Mouse (Mus musculus) midbrain, embryonic 13.5 days (tissue): Measurements from ENCODE around the gene Dgkg. TPM values are rescaled to one million over a fixed set of nuclear protein-coding genes. Genes with fewer than 3 reads are reported as not detected.

ENCODE experiments used
- ATAC-seq: fragments of 200-750 bp; cut with Nextera tagmentation; 2 replicates; pipeline ENCODE4 v1.8.0; 2017; ENCODE audit warnings: mild to moderate bottlenecking, moderate TSS enrichment, moderate library complexity
- H3K27ac ChIP-seq: fragments of 300-500 bp; sonication (generic); 2 replicates; pipeline ENCODE4 v1.5.1; 2015; ENCODE audit warnings: inconsistent platforms, mild to moderate bottlenecking, moderate library complexity
- H3K27me3 ChIP-seq: fragments of 300-500 bp; sonication (generic); 2 replicates; pipeline ENCODE4 v1.6.1; 2015; ENCODE audit warnings: mild to moderate bottlenecking, inconsistent platforms
- H3K36me3 ChIP-seq: fragments of 300-500 bp; sonication (generic); 2 replicates; pipeline ENCODE4 v1.6.1; 2015; ENCODE audit warnings: mild to moderate bottlenecking, inconsistent platforms
- H3K4me1 ChIP-seq: fragments of 300-500 bp; sonication (generic); replicated peaks from 2 replicates; pipeline ENCODE4 v1.6.1; 2015; ENCODE audit warnings: inconsistent platforms
- H3K4me2 ChIP-seq: fragments of 300-500 bp; sonication (generic); replicated peaks from 2 replicates; pipeline ENCODE4 v1.6.1; 2015; ENCODE audit warnings: moderate library complexity, mild to moderate bottlenecking, inconsistent platforms
- H3K4me3 ChIP-seq: fragments of 300-500 bp; sonication (generic); replicated peaks from 2 replicates; pipeline ENCODE4 v1.5.1; 2015; ENCODE audit warnings: mild to moderate bottlenecking, inconsistent platforms
- H3K9ac ChIP-seq: fragments of 300-500 bp; sonication (generic); replicated peaks from 2 replicates; pipeline ENCODE4 v1.6.1; 2015; ENCODE audit warnings: mild to moderate bottlenecking, inconsistent platforms
- H3K9me3 ChIP-seq: fragments of 300-500 bp; sonication (generic); 2 replicates; pipeline ENCODE4 v1.6.1; 2016; ENCODE audit warnings: mild to moderate bottlenecking, inconsistent platforms
- WGBS: fragments of 180-500 bp; shearing (Covaris S2); methylation state at CpG from one replicate; pipeline ENCODE4 v1.1.7; 2015; 5-methylcytosine and 5-hydroxymethylcytosine counted together
- polyA plus RNA-seq: library from polyadenylated mRNA; unstranded; fragments of >200 nt; fragmentation: Nextera tagmentation; extraction: Ambion mirVana; gene quantifications from 2 replicates; pipeline ENCODE4 v1.2.1, GENCODE M21; 2015

Dgkg gene
- polyA plus RNA-seq, 1 experiment from 2014 or later, result 0.46 TPM

GRCm38 (mm10) chr16:22552351-22552750 lies 104.7 kb downstream of the Dgkg start:
- no peaks in the 10 kb centered on the region for H3K9me3 ChIP-seq
- peaks cover 28% of the 10 kb centered on the region for H3K27me3 ChIP-seq

GRCm38 (mm10) chr16:22551231-22552000 lies 105.6 kb downstream of the Dgkg start:
- Histone ChIP-seq H3K4me3 (no peak overlapping the region), H3K27ac (no peak overlapping the region), H3K4me2 (no peak overlapping the region), H3K4me1 (peaks cover 10% of the 10 kb centered on the region; the same call in 1 of the 2 replicates), H3K36me3 (no peaks in the 10 kb centered on the region), H3K9me3 (no peaks in the 10 kb centered on the region), H3K9ac (no peak overlapping the region), H3K27me3 (peaks cover 28% of the 10 kb centered on the region)
- no peak for ATAC-seq
- WGBS, result 15% methylated on average over 11 of the region's 11 CpGs

More at GRCm38 (mm10) chr16:22552351-22552750, 104.7 kb downstream of the Dgkg start:
- H3K36me3 ChIP-seq, result no peaks in the 10 kb centered on the region
- ATAC-seq, result no peak
- no peak overlapping the region for H3K9ac ChIP-seq
- H3K27ac ChIP-seq, result no peak overlapping the region
- WGBS, result 58% methylated on average over 9 of the region's 9 CpGs
- no peak overlapping the region for H3K4me2 ChIP-seq
- no peak overlapping the region for H3K4me3 ChIP-seq
- H3K4me1 ChIP-seq, result peaks cover 10% of the 10 kb centered on the region; the same call in 1 of the 2 replicates

- Histone ChIP-seq H3K27ac (no peak overlapping the region), H3K4me2 (no peak overlapping the region), H3K27me3 (peaks cover 25% of the 10 kb centered on the region), H3K4me1 (peaks cover 20% of the 10 kb centered on the region), H3K9ac (no peak overlapping the region), H3K9me3 (no peaks in the 10 kb centered on the region), H3K36me3 (no peaks in the 10 kb centered on the region), H3K4me3 (no peak overlapping the region)
- WGBS, result 79% methylated on average over 5 of the region's 5 CpGs
- no peak for ATAC-seq
Measured at GRCm38 (mm10) chr16:22549346-22549745, 107.7 kb downstream of the Dgkg start.

GRCm38 (mm10) chr16:22548167-22549080 lies 108.6 kb downstream of the Dgkg start:
- 9% methylated on average over 26 of the region's 26 CpGs for WGBS
- Histone ChIP-seq H3K36me3 (no peaks in the 10 kb centered on the region), H3K4me3 (peak overlapping the region; percentile 42), H3K27me3 (peaks cover 25% of the 10 kb centered on the region), H3K9ac (peak overlapping the region; percentile 51), H3K4me1 (peaks cover 20% of the 10 kb centered on the region), H3K9me3 (no peaks in the 10 kb centered on the region), H3K4me2 (peak overlapping the region; percentile 63), H3K27ac (peak overlapping the region; percentile 42; the same call in 1 of the 2 replicates)
- ATAC-seq, result peak; percentile 84

GRCm38 (mm10) chr16:22547741-22548140 lies 109.3 kb downstream of the Dgkg start:
- Histone ChIP-seq H3K4me1 (peaks cover 20% of the 10 kb centered on the region), H3K9ac (no peak overlapping the region), H3K9me3 (no peaks in the 10 kb centered on the region), H3K4me2 (peak overlapping the region; percentile 63), H3K4me3 (peak overlapping the region; percentile 42; the same call in 1 of the 2 replicates), H3K27ac (no peak overlapping the region), H3K27me3 (peaks cover 25% of the 10 kb centered on the region), H3K36me3 (no peaks in the 10 kb centered on the region)
- ATAC-seq, result no peak
- WGBS, result 62% methylated on average over 10 of the region's 10 CpGs

DNA sequence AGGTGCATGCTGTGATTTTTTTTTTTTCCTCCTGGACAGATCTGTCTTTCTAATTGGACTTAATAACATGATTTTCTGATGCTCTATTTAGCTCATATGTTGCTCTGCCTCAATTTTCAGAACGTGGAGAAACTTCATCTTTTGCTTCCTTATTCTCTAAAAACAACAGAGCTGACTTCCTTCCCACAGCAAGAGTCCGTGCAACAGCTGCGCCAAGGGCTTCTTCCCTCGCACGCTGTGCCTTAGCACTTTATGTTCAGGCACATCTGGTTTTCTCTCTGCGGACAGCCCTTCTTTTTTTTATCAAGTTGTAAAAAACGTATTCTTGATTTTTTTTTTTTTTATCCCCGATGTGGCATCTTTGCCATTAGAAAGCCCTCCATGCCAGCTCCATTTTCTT lies 111.2 kb downstream of the Dgkg start:
- 78% methylated on average over 8 of the region's 8 CpGs for whole genome bisulfite sequencing
- no peak overlapping the region for H3K9ac ChIP-seq
- H3K36me3 ChIP-seq, result no peaks in the 10 kb centered on the region
- no peaks in the 10 kb centered on the region for H3K9me3 ChIP-seq
- 0 out of 2 replicates have a peak overlapping the region, but pooled peaks have one; percentile 22 for H3K27ac ChIP-seq
- no peak overlapping the region for H3K4me2 ChIP-seq
- H3K4me3 ChIP-seq, result no peak overlapping the region
- no peak for ATAC-seq
- peaks cover 20% of the 10 kb centered on the region for H3K4me1 ChIP-seq
- H3K27me3 ChIP-seq, result peaks cover 19% of the 10 kb centered on the region

GRCm38 (mm10) chr16:22545016-22545561 lies 111.9 kb downstream of the Dgkg start:
- Histone ChIP-seq H3K36me3 (no peaks in the 10 kb centered on the region), H3K4me2 (no peak overlapping the region), H3K27ac (peak overlapping the region; percentile 22; the same call in 1 of the 2 replicates), H3K9ac (no peak overlapping the region), H3K4me3 (no peak overlapping the region), H3K4me1 (peaks cover 20% of the 10 kb centered on the region), H3K27me3 (peaks cover 12% of the 10 kb centered on the region), H3K9me3 (no peaks in the 10 kb centered on the region)
- ATAC-seq, result peak; percentile 65
- 35% methylated on average over 3 of the region's 3 CpGs for WGBS

DNA sequence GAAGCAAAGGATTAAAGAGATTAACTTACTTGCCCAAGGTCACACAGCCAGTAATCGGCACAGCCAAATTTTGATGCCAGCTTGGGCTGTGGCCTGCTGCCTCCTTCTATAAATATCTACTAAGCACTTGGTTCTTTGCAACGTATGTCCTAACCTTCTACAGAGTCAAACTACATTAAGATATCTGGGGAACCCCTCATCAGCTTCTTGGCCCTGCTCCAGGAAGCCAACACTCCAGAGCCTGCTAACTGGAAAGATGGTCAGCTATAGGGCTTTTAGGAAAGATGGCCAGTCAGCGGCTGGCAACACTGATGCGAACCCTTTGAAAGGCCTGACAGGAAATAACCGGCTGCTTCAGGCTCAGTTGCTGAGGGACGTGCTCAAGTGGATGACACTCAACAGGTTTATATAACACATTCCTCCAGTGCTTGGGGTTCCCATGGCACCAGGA lies 114.3 kb downstream of the Dgkg start:
- no peak for ATAC-seq
- Histone ChIP-seq H3K27ac (no peak overlapping the region), H3K4me1 (peaks cover 11% of the 10 kb centered on the region), H3K27me3 (no peaks in the 10 kb centered on the region; the same call in 1 of the 2 replicates), H3K9ac (no peak overlapping the region), H3K9me3 (no peaks in the 10 kb centered on the region), H3K36me3 (no peaks in the 10 kb centered on the region), H3K4me2 (no peak overlapping the region), H3K4me3 (no peak overlapping the region)
- WGBS, result 81% methylated on average over 6 of the region's 6 CpGs

DNA sequence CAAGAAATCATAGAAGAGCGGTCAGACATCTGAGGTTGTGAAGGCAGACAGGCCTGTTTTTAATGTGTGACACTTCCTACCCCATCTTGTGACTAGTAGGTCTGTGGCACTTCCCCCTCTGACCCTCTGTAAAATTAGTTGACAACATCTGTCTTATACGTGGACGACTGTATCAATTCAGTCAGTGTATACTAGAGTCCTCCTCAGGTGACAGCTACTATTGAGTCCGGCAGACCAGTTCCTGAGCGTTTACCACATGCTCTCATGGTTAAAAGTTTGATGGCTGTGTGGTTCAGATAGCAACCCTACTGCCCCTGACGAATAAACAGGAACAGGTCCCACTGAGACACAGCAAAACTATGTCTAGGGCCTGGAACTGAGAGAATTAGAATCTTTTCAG lies 117.7 kb downstream of the Dgkg start:
- Histone ChIP-seq H3K4me3 (no peak overlapping the region), H3K9ac (no peak overlapping the region), H3K9me3 (no peaks in the 10 kb centered on the region), H3K27me3 (no peaks in the 10 kb centered on the region), H3K4me2 (no peak overlapping the region), H3K36me3 (no peaks in the 10 kb centered on the region), H3K27ac (no peak overlapping the region), H3K4me1 (no peaks in the 10 kb centered on the region)
- no peak for ATAC-seq
- 76% methylated on average over 6 of the region's 6 CpGs for WGBS

GRCm38 (mm10) chr16:22536581-22537160 lies 120.3 kb downstream of the Dgkg start:
- Histone ChIP-seq H3K9ac (no peak overlapping the region), H3K4me2 (no peak overlapping the region), H3K4me3 (no peak overlapping the region), H3K36me3 (no peaks in the 10 kb centered on the region), H3K4me1 (no peaks in the 10 kb centered on the region), H3K27me3 (no peaks in the 10 kb centered on the region), H3K27ac (no peak overlapping the region), H3K9me3 (no peaks in the 10 kb centered on the region)
- ATAC-seq, result no peak
- WGBS, result 82% methylated on average over 8 of the region's 8 CpGs

- Histone ChIP-seq H3K27ac (no peak overlapping the region), H3K4me3 (no peak overlapping the region), H3K4me1 (no peaks in the 10 kb centered on the region), H3K4me2 (no peak overlapping the region), H3K9ac (no peak overlapping the region), H3K9me3 (no peaks in the 10 kb centered on the region), H3K36me3 (no peaks in the 10 kb centered on the region), H3K27me3 (no peaks in the 10 kb centered on the region)
- 91% methylated on average over 3 of the region's 3 CpGs for WGBS
- ATAC-seq, result no peak
Measured at GRCm38 (mm10) chr16:22533087-22533486, 123.9 kb downstream of the Dgkg start.
